Mouse (Mus musculus): ENCODE measurements around the gene Nelfcd.

DNA sequence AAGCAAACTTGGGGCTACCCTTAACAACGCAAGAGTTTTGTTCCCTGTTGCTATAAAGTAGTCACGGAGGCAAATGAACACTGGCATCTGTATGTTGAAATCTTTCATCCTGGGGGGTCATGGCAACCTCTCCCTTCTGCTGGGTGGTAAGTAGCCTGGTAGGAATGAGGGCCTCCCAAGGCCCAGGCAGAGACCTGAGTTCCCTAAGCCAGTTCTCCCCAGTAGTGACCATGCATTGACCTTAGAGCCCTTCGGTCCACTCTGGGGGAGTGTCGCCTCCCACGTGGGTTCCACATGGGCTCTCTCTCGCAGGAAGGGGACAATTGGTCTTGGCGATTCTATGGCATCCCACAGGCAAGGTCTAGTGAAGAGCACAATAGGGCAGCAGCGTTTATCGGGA lies 24.4 kb downstream of the Nelfcd start:
- TF ChIP-seq TCF3 (IDR thresholded peaks at IDR 0.05; ENCODE audit: insufficient read length, low read depth) (no peak), POLR2A (IDR thresholded peaks at IDR 0.05; ENCODE audit: insufficient read length, low read depth) (no peak), USF1 (IDR thresholded peaks at IDR 0.05; ENCODE audit: low read depth) (no peak), SRF (IDR thresholded peaks at IDR 0.05; ENCODE audit: control insufficient read depth, insufficient read length, low read depth) (no peak), MAX (IDR thresholded peaks at IDR 0.05; ENCODE audit: low read depth) (no peak)

Data from myocyte (in vitro differentiated cells).